Comparison of ENCODE assay signal across 9 mouse cellular contexts in genomic region chr12:111386642-111387120, GRCm38 (mm10). TPM values are rescaled to one million over a fixed set of nuclear protein-coding genes. Genes with fewer than 3 reads are reported as not detected.
DNase-seq lines count a peak whose midpoint lies in the region; ATAC-seq lines count a peak whose summit lies in the region.
"Had no signal": no experiment of that assay in that cellular context is flagged by ENCODE, and none has a peak within 500 bp of the region (broad histone marks: within the 10 kb centered on the region; RNA-seq: fewer than 3 reads in every experiment).

No protein-coding gene starts in this region.

- H3K27me3 ChIP-seq in limb, embryonic 11.5 days (ENCODE audit: control insufficient read depth, insufficient read depth, low read length): no peaks in the 10 kb centered on the region
- no peaks in the 10 kb centered on the region for H3K27me3 ChIP-seq in limb, embryonic 10.5 days (ENCODE audit: low read depth, poor library complexity, severe bottlenecking)
- no peaks in the 10 kb centered on the region for H3K27me3 ChIP-seq in stomach, embryonic 15.5 days (replicated peaks)
- H3K27me3 ChIP-seq: neural tube, embryonic 12.5 days had no signal

- no peaks in the 10 kb centered on the region for H3K9me3 ChIP-seq in limb, embryonic 11.5 days (ENCODE audit: control insufficient read depth, low read length)
- no peaks in the 10 kb centered on the region for H3K9me3 ChIP-seq in limb, embryonic 10.5 days (replicated peaks)
- H3K9me3 ChIP-seq in stomach, embryonic 15.5 days: no peaks in the 10 kb centered on the region
- H3K9me3 ChIP-seq: neural tube, embryonic 12.5 days had no signal

- WGBS in limb, embryonic 11.5 days: 69% methylated on average over 8 of the region's 8 CpGs
- 63% methylated on average over 8 of the region's 8 CpGs for WGBS in limb, embryonic 10.5 days
- WGBS in stomach, embryonic 15.5 days: 28% methylated on average over 8 of the region's 8 CpGs

- no peak for DNase-seq in limb, embryonic 11.5 days (ENCODE audit: low spot score)
- no peak for DNase-seq in limb, embryonic 10.5 days (ENCODE audit: low spot score)
- DNase-seq in heart, postnatal 14 days: peak; percentile 56 to 66
- DNase-seq in liver: peak; percentile 25
- no peak for DNase-seq in embryo, embryonic 11 days
- DNase-seq in cerebellum, postnatal 25 days: no peak

- H3K9ac ChIP-seq in limb, embryonic 11.5 days (ENCODE audit: low read length): no peak overlapping the region
- H3K9ac ChIP-seq in stomach, embryonic 15.5 days: no peak overlapping the region
- H3K9ac ChIP-seq: neural tube, embryonic 12.5 days had no signal

- no peak overlapping the region for H3K4me3 ChIP-seq in limb, embryonic 11.5 days (ENCODE audit: low read depth, low read length)
- no peak overlapping the region for H3K4me3 ChIP-seq in limb, embryonic 10.5 days
- no peak overlapping the region for H3K4me3 ChIP-seq in stomach, embryonic 15.5 days (replicated peaks)
- H3K4me3 ChIP-seq: neural tube, embryonic 12.5 days had no signal

- H3K36me3 ChIP-seq in limb, embryonic 11.5 days (ENCODE audit: control insufficient read depth, insufficient read depth, low read length): no peaks in the 10 kb centered on the region
- H3K36me3 ChIP-seq in limb, embryonic 10.5 days: no peaks in the 10 kb centered on the region
- H3K36me3 ChIP-seq in stomach, embryonic 15.5 days: no peaks in the 10 kb centered on the region
- H3K36me3 ChIP-seq: neural tube, embryonic 12.5 days had no signal

- ATAC-seq in limb, embryonic 11.5 days (ENCODE audit: insufficient number of reproducible peaks, low FRiP score, low TSS enrichment, low read depth): 0 out of 2 replicates have a peak, but pooled peaks have one; percentile 35
- peak; percentile 85 for ATAC-seq in stomach, embryonic 15.5 days (ENCODE audit: insufficient read depth, low FRiP score, low read depth)
- no peak for ATAC-seq in activated CD4-positive, CD25-positive, alpha-beta regulatory T cell, adult 4 months

- no peak overlapping the region for H3K4me2 ChIP-seq in limb, embryonic 11.5 days (ENCODE audit: low read depth, severe bottlenecking)
- 0 out of 2 replicates have a peak overlapping the region, but pooled peaks have one; percentile 14 for H3K4me2 ChIP-seq in stomach, embryonic 15.5 days
- H3K4me2 ChIP-seq: neural tube, embryonic 12.5 days had no signal

- H3K27ac ChIP-seq in limb, embryonic 11.5 days (replicated peaks; ENCODE audit: low read depth, low read length): no peak overlapping the region
- no peak overlapping the region for H3K27ac ChIP-seq in limb, embryonic 10.5 days
- peak overlapping the region; percentile 67 for H3K27ac ChIP-seq in stomach, embryonic 15.5 days
- H3K27ac ChIP-seq: neural tube, embryonic 12.5 days had no signal

- intact Hi-C loops in heart, postnatal 14 days (cut with DNase I): no loop called here

- no peaks in the 10 kb centered on the region for H3K4me1 ChIP-seq in limb, embryonic 11.5 days (ENCODE audit: control insufficient read depth, insufficient read depth, low read length)
- H3K4me1 ChIP-seq in limb, embryonic 10.5 days: peaks cover 7% of the 10 kb centered on the region
- H3K4me1 ChIP-seq in stomach, embryonic 15.5 days: peaks cover 10% of the 10 kb centered on the region; the same call in 1 of the 2 replicates
- H3K4me1 ChIP-seq: neural tube, embryonic 12.5 days had no signal

RNA-seq across cellular contexts. Expression of gene Cdc42bpb, which starts 9.2 kb away (rescaled TPM):
- polyA plus RNA-seq in limb, embryonic 11.5 days (2014; fragmentation: Nextera tagmentation; extraction: Ambion mirVana): 30.4 and 30.9 TPM in 2 replicates
- 30.4 and 32.0 TPM in 2 replicates for polyA plus RNA-seq in limb, embryonic 10.5 days (2016; fragmentation: Nextera tagmentation; extraction: Ambion mirVana)
- total RNA-seq in heart, postnatal 14 days (2021): 10 to 100 TPM; 73.0 to 82.1 TPM
- polyA plus RNA-seq in stomach, embryonic 15.5 days (2015; fragmentation: Nextera tagmentation; extraction: Ambion mirVana): 32.5 and 34.2 TPM in 2 replicates
- polyA plus RNA-seq in activated CD4-positive, CD25-positive, alpha-beta regulatory T cell, adult 4 months (2017; shearing (Covaris generic)): under 1 TPM; 0.25 to 0.27 TPM

RNA-seq across cellular contexts. Expression of gene Lbhd2, which starts 19.9 kb away (rescaled TPM):
- 0.63 TPM in 1 of 2 replicates, not detected in the other for polyA plus RNA-seq in limb, embryonic 11.5 days (2014; fragmentation: Nextera tagmentation; extraction: Ambion mirVana)
- not detected in 2 replicates for polyA plus RNA-seq in limb, embryonic 10.5 days (2016; fragmentation: Nextera tagmentation; extraction: Ambion mirVana)
- total RNA-seq in heart, postnatal 14 days (2021): not detected
- polyA plus RNA-seq in stomach, embryonic 15.5 days (2015; fragmentation: Nextera tagmentation; extraction: Ambion mirVana): 1.4 and 1.7 TPM in 2 replicates
- not detected for polyA plus RNA-seq in activated CD4-positive, CD25-positive, alpha-beta regulatory T cell, adult 4 months (2017; shearing (Covaris generic))

RNA-seq across cellular contexts. Expression of gene Exoc3l4, which starts 30.1 kb away (rescaled TPM):
- polyA plus RNA-seq in limb, embryonic 11.5 days (2014; fragmentation: Nextera tagmentation; extraction: Ambion mirVana): 4.1 TPM in 2 replicates
- 5.1 and 6.5 TPM in 2 replicates for polyA plus RNA-seq in limb, embryonic 10.5 days (2016; fragmentation: Nextera tagmentation; extraction: Ambion mirVana)
- 1 to 10 TPM; 4.1 to 5.5 TPM for total RNA-seq in heart, postnatal 14 days (2021)
- 8.5 and 8.7 TPM in 2 replicates for polyA plus RNA-seq in stomach, embryonic 15.5 days (2015; fragmentation: Nextera tagmentation; extraction: Ambion mirVana)
- not detected for polyA plus RNA-seq in activated CD4-positive, CD25-positive, alpha-beta regulatory T cell, adult 4 months (2017; shearing (Covaris generic))

RNA-seq across cellular contexts. Expression of gene Tnfaip2, which starts 55.6 kb away (rescaled TPM):
- 3.1 and 5.5 TPM in 2 replicates for polyA plus RNA-seq in limb, embryonic 11.5 days (2014; fragmentation: Nextera tagmentation; extraction: Ambion mirVana)
- 4.3 and 6.0 TPM in 2 replicates for polyA plus RNA-seq in limb, embryonic 10.5 days (2016; fragmentation: Nextera tagmentation; extraction: Ambion mirVana)
- total RNA-seq in heart, postnatal 14 days (2021): 10 to 100 TPM; 38.0 to 40.4 TPM
- 8.5 and 13.5 TPM in 2 replicates for polyA plus RNA-seq in stomach, embryonic 15.5 days (2015; fragmentation: Nextera tagmentation; extraction: Ambion mirVana)
- polyA plus RNA-seq in activated CD4-positive, CD25-positive, alpha-beta regulatory T cell, adult 4 months (2017; shearing (Covaris generic)): not detected

Comparison
In these comparisons a context has a peak if more than half of its experiments do, and no peak if none do; other contexts are left out.
1. DNase-seq: peak in heart, postnatal 14 days (2 of 2) and liver (single experiment); none in limb, embryonic 11.5 days (single experiment), limb, embryonic 10.5 days (single experiment), embryo, embryonic 11 days (single experiment) and cerebellum, postnatal 25 days (0 of 2).
2. RNA of gene Cdc42bpb, which starts 9.2 kb away (polyA plus RNA-seq): 32.5 to 34.2 TPM in stomach, embryonic 15.5 days, 30.4 to 32.0 TPM in limb, embryonic 10.5 days and 30.4 to 30.9 TPM in limb, embryonic 11.5 days; 0.25 to 0.27 TPM in activated CD4-positive, CD25-positive, alpha-beta regulatory T cell, adult 4 months; every median in the first group is over 10 times any median in the second.